Mouse (Mus musculus) 3134 (cell line): ENCODE measurements around the gene Gm33543.

ENCODE experiments used
- DNase-seq: peaks from one replicate; pipeline ENCODE4 v3.0.0-alpha.2; 2011; ENCODE audit warnings: low spot score; ENCODE audit not compliant: insufficient read length; ENCODE audit errors: extremely low read depth

The Gm33543 gene

GRCm38 (mm10) chr10:95779801-95780385 is 62.8 kb downstream of the Gm33543 start:
- DNase-seq = no peak

- DNase-seq = no peak
These were observed 64.1 kb downstream of the Gm33543 start for GRCm38 (mm10) chr10:95778622-95779021.

- DNase-seq = no peak
These were observed 64.9 kb downstream of the Gm33543 start for GRCm38 (mm10) chr10:95777701-95778320.

- DNase-seq = no peak
These were observed 65.7 kb downstream of the Gm33543 start for GRCm38 (mm10) chr10:95777071-95777470.

- DNase-seq = no peak
These were observed 67.9 kb downstream of the Gm33543 start for GRCm38 (mm10) chr10:95774856-95775255.

GRCm38 (mm10) chr10:95774001-95774628 is 68.6 kb downstream of the Gm33543 start:
- no peak for DNase-seq
